Mouse (Mus musculus): ENCODE measurements around the gene Card10.

DNA sequence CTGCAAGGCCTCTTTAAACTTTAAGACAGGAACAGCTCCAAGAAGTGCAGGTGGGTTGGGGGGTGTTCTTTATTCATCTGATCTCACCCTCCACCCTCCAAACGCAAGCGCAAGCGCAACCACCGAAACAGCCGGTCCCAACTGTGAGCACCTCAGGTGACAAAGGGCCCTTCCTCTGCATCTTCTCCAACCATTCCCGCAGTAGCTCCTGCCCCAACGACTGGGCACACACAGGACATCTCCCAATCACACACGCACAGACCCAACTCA lies 5.8 kb downstream of the Card10 start:
- TF ChIP-seq CTCF (IDR thresholded peaks at IDR 0.05; ENCODE audit: borderline replicate concordance, control insufficient read depth, extremely low read depth, insufficient read depth, low read length, poor library complexity) (no peak), POLR2A (IDR thresholded peaks at IDR 0.05; ENCODE audit: control insufficient read depth, extremely low read depth, insufficient read depth, low read length, poor library complexity) (no peak)
